Mouse (Mus musculus): ENCODE data around the gene Mcu.

DNA sequence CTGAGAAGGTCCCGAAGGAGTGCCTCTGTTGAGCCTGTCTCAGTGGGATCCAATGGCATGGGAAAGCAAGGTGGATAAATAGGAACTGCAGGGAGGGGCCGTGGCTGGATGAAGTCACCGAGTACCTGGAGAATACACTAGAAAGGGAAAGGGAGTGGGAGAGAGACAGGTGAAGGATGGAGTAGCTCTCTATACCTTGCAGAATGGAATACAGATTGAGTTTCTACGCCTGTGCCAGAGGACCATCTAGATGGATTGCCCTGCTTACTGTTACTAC is 13.0 kb upstream of the Mcu start:
- no peak for TF ChIP-seq CTCF (IDR thresholded peaks at IDR 0.05; ENCODE audit: low read depth)
- TF ChIP-seq EP300 (IDR thresholded peaks at IDR 0.05; ENCODE audit: low read depth) = no peak

Data from heart, postnatal 0 days (tissue).